Mouse (Mus musculus) CD4-positive, CD25-positive, alpha-beta regulatory T cell, adult 4 months (primary cell): ENCODE results near the gene Rhbdl1. TPM values are rescaled to one million over a fixed set of nuclear protein-coding genes. Genes with fewer than 3 reads are reported as not detected.
A peak's percentile ranks its signal among the peaks of the same experiment; 100 is the strongest.

Source experiments
- ATAC-seq: one replicate; pipeline ENCODE4 v1.8.0; 2017
- polyA plus RNA-seq, 2 experiments: library from polyadenylated mRNA; unstranded; fragments of 100-300 nt; shearing (Covaris generic); gene quantifications; one replicate each; pipeline ENCODE4 v1.2.1; 2017

Rhbdl1 gene
- polyA plus RNA-seq, 2 experiments from 2014 or later = not detected

GRCm38 (mm10) chr17:25792615-25793014 lies 44.5 kb downstream of the Rhbdl1 start, which contains the start of gene Fam173a:
Gene Fam173a (minus strand): TSS chr17:25792901.
- peak; percentile 86 for ATAC-seq

GRCm38 (mm10) chr17:25791843-25792527 lies 45.1 kb downstream of the Rhbdl1 start:
- ATAC-seq = peak; percentile 64

GRCm38 (mm10) chr17:25791320-25791842 lies 45.7 kb downstream of the Rhbdl1 start:
- no peak for ATAC-seq

DNA sequence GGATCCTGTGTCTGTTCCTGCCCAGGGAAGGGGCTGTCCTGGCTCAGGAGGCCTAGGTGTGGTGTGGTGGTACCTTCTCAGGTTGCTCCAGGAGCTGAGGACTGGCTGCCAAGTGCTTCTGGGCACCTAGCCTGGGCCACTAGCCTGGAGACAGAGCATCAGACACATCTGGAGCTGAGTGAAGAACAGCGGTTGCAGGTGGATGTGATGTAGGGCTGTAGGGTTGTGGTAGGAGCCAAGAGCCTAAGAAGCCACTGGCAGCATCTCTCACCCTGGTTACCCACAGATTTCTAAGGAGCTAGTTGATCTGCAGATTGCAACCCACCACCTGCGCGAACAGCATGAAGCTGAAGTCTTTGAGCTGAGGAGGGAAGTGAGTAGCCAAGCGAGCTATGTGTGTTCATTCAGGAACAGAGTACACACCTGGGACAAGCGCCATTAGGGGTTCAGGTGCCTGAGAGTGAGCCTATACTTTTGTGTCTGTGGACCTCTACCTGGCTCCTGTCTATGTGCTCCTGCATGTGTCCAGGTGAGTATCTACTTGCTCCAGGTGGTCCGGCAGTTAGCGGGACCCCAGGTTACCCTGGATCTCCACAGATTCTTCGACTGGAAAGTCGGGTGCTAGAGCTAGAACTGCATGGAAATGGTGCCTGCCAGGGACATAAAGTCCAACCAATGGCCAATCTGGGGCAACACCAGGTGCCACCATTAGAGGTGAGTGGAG lies 50.2 kb downstream of the Rhbdl1 start:
- ATAC-seq = no peak

DNA sequence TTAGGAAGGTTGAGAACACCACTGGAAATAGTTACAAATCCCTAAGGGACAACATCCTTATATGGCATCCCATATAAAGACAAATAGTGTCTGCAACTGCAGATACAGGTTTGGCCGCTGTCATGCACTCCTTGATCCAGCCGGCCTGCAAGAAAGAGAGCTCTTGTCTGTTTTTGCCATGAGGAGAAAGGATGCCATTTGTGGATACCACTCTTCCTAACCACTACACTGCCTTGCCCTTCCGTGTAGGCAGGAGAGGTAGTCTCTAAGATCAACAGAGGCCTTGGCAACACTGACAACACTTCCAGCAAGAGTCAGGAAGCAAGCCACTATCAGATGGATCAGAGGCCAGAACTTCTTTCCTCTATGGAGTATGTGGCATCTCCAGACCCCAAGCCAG lies 50.8 kb downstream of the Rhbdl1 start, which contains the start of gene Ccdc78:
Gene Ccdc78 (plus strand): TSS at position 301 of the 400 bp plus-strand sequence.
- ATAC-seq = no peak

DNA sequence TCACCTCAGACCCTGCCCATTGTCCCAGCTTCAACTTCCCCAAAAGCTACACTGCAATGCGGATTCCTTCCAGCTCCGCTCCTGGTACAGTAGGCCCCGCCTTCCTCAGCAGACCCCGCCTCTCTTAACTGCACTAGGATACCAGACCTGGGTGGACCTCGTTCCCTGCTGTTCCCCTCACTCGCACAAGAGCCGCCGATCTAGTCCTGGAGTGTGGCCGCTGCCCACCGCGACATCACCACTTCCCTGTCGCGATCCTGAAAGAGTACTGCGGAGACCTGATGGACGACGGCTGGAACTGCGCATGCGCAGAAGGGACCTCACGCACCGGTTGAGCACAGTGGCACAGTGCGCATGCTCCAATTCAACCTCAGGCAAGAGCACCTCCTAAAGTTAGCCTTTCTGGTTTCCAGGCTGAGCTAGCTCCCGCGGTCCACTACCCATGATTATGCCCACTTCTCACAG lies 51.8 kb downstream of the Rhbdl1 start, which contains the start of gene Haghl:
Gene Haghl (minus strand): TSS at position 393 of the 465 bp plus-strand sequence.
- ATAC-seq = peak; percentile 90

Other genes with a start within 250 kb of the Rhbdl1 start
- not detected for gene Gng13, start 120.1 kb downstream of the Rhbdl1 start, polyA plus RNA-seq
- gene Chtf18, start 109.9 kb downstream of the Rhbdl1 start, polyA plus RNA-seq = 1 to 10 TPM; 3.5 to 5.9 TPM
- 10 to 100 TPM; 12.8 to 16.8 TPM for gene Rpusd1, start 109.6 kb downstream of the Rhbdl1 start, polyA plus RNA-seq
- not detected for gene Mslnl, start 101.3 kb downstream of the Rhbdl1 start, polyA plus RNA-seq
- not detected for gene Msln, start 82.9 kb downstream of the Rhbdl1 start, polyA plus RNA-seq
- gene Narfl, start 63.5 kb downstream of the Rhbdl1 start, polyA plus RNA-seq = 10 to 100 TPM; 21.4 to 29.8 TPM
- 10 to 100 TPM; 26.8 to 37.4 TPM for gene Haghl, start 51.6 kb downstream of the Rhbdl1 start, polyA plus RNA-seq
- 1 to 10 TPM in 1 of 2 experiments, under 1 TPM in 1; 0.28 to 1.4 TPM for gene Ccdc78, start 50.7 kb downstream of the Rhbdl1 start, polyA plus RNA-seq
- 100 to 1,000 TPM; 192 to 257 TPM for gene Fam173a, start 44.4 kb downstream of the Rhbdl1 start, polyA plus RNA-seq
- gene AC134908.4, start 41.6 kb downstream of the Rhbdl1 start, polyA plus RNA-seq = not detected
- gene Metrn, start 40.2 kb downstream of the Rhbdl1 start, polyA plus RNA-seq = 1 to 10 TPM; 3.6 to 7.0 TPM
- gene Fbxl16, start 28.2 kb downstream of the Rhbdl1 start, polyA plus RNA-seq = not detected
- gene Wdr24, start 13.7 kb downstream of the Rhbdl1 start, polyA plus RNA-seq = 10 to 100 TPM; 19.4 to 53.9 TPM
- gene Jmjd8, start 8.4 kb downstream of the Rhbdl1 start, polyA plus RNA-seq = 10 to 100 TPM; 22.2 to 42.8 TPM
- gene Stub1, start 3.9 kb downstream of the Rhbdl1 start, polyA plus RNA-seq = 10 to 100 TPM; 75.1 to 75.2 TPM
- gene Gm20683, start 4.5 kb upstream of the Rhbdl1 start, polyA plus RNA-seq = 1 to 10 TPM in 1 of 2 experiments, under 1 TPM in 1; 0.79 to 1.7 TPM
- 10 to 100 TPM; 19.1 to 47.0 TPM for gene Rhot2, start 7.6 kb upstream of the Rhbdl1 start, polyA plus RNA-seq
- 1 to 10 TPM; 3.4 to 6.8 TPM for gene Wdr90, start 24.2 kb upstream of the Rhbdl1 start, polyA plus RNA-seq
- gene Mcrip2, start 31.5 kb upstream of the Rhbdl1 start, polyA plus RNA-seq = 1 to 10 TPM; 2.7 to 5.5 TPM
- 100 to 1,000 TPM in 1 of 2 experiments, 10 to 100 TPM in 1; 82.7 to 124 TPM for gene Mettl26, start 37.8 kb upstream of the Rhbdl1 start, polyA plus RNA-seq
- 1 to 10 TPM in 1 of 2 experiments, under 1 TPM in 1; 0.94 to 1.3 TPM for gene Wfikkn1, start 43.6 kb upstream of the Rhbdl1 start, polyA plus RNA-seq
- 1 to 10 TPM; 6.6 to 7.3 TPM for gene Rab40c, start 82.4 kb upstream of the Rhbdl1 start, polyA plus RNA-seq
- gene Pigq, start 107.6 kb upstream of the Rhbdl1 start, polyA plus RNA-seq = 10 to 100 TPM; 27.8 to 49.3 TPM
- not detected for gene Nhlrc4, start 107.7 kb upstream of the Rhbdl1 start, polyA plus RNA-seq
- not detected for gene A930017K11Rik, start 115.3 kb upstream of the Rhbdl1 start, polyA plus RNA-seq
- 1 to 10 TPM; 5.3 to 6.6 TPM for gene Capn15, start 148.5 kb upstream of the Rhbdl1 start, polyA plus RNA-seq
- 1 to 10 TPM; 1.8 to 2.3 TPM for gene Rab11fip3, start 232.3 kb upstream of the Rhbdl1 start, polyA plus RNA-seq